Mouse (Mus musculus) induced T-regulatory cell, adult 2 months (primary cell): Measurements from ENCODE around the gene Klhl29.
A peak's percentile ranks its signal among the peaks of the same experiment; 100 is the strongest.

Experiments used
- DNase-seq: peaks from one replicate; pipeline ENCODE4 v3.0.0-alpha.2; 2012; ENCODE audit warnings: low read depth

The Klhl29 gene

DNA sequence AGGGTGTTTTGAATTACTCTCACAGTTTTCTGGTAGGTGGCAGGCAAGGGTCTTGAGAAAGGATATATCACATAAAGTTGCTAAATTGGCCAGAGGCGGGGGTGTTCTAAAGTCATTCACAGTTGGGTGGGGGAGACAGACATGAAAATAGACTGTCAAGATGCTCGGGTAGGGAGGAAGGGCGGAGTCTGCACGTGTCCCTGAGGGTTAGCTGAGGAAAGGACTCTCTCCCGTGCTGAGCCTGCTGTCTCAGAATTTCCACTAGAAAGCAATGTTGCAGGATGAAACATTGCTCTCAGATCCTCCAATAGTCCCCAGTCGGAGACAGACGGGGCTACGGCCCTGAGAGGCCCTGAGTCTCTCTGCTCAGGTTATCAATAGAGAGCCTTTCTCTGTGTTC is 252.5 kb downstream of the Klhl29 start:
- DNase-seq: no peak

GRCm38 (mm10) chr12:5120249-5120648 is 255.2 kb downstream of the Klhl29 start:
- no peak for DNase-seq

GRCm38 (mm10) chr12:5119726-5120125 is 255.8 kb downstream of the Klhl29 start:
- DNase-seq: peak; percentile 37

- no peak for DNase-seq
These were observed 256.2 kb downstream of the Klhl29 start for GRCm38 (mm10) chr12:5119286-5119685.

DNA sequence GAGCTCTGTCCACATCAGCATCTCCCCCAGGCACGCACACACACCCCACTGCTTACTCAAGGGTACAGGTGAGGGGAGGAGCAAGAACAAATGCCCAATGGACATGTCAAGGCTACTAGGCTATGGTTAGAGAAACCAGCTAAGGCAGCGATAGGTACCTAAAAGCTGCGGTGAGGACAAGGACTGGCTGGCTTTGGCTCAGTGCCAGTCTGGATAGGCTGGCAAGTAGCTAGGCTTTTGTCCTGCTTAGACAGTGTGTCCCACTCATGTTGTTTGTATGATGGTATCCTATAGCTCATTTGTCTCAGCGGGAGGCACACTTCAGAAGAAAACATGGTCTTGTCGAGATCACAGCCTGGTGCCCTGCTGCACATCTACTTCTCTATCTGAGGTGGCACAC is 258.9 kb downstream of the Klhl29 start:
- DNase-seq: no peak

DNA sequence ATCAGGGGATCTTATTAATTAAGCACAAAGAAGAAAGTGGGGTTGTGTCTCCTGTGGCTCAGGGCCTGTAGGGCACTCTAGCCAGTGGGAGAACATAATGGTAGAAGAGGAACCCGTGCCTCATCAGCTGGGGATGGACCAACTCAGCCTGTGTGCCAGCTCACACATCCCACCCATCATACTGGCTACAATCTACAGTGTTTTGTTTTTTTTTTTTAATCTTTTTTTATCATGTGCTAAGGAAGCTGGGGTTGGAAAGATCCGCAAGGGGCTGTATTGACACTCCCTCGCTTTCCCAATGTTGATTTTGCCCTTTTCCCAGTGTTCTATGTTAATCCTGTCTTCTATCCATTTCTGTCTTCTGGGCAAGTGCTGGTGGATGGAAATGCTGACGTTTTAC is 260.9 kb downstream of the Klhl29 start:
- no peak for DNase-seq

DNA sequence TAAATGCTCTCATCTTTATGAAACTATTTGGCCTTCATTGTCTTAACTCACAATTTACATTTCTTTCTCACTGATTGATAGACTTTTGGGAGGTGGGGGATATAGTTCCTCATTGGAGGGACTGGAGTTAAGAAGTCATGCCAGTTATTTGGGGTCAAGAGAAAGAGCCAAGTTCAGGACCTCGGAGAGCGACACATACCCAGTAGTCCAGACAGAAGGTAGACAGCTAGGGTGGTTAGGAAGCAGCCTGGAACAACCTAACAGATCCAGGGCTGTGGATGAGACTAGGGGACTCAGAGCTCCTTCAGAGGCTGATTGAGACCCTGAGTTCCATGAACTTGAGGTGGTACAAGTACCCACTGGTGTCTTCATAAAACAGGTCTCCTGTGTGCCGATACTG is 264.1 kb downstream of the Klhl29 start:
- peak; percentile 11 for DNase-seq

DNA sequence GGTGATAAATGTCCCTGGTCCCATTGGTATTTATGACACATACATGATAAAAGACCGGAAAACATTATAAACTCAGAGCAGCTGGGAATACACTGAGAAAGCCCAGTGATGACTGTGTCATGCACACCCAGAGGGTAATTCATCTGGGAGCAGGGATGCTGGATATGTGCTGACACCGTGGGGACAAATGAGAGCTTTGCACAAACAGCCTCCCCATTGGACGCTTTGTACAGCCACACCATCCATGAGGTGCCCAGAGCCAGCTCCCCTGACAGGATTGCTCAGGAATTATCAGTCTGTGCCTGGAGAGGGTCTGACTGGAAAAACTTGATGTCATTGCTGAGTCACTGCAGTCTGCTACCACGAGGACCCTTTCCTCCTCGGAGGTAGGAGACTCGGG is 266.9 kb downstream of the Klhl29 start:
- no peak for DNase-seq

DNA sequence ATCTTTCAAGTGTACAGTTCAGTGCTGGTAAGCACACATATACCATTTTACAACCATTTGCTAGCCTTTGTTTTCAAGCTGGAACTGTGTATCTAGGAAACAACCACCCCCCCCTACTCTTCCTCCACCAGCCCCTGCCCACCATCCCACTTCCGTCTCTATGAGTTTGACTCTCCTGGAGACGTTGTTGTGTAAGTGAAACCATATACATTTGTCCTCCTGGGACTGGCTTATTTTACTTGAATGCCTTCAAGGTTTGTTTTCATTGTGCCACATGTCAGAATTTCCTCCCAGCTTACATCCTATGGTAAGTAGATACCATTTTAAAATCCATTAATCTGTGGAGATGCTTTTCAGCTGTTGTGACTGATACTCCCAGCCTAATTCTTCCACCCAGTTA is 267.7 kb downstream of the Klhl29 start:
- DNase-seq: no peak

DNA sequence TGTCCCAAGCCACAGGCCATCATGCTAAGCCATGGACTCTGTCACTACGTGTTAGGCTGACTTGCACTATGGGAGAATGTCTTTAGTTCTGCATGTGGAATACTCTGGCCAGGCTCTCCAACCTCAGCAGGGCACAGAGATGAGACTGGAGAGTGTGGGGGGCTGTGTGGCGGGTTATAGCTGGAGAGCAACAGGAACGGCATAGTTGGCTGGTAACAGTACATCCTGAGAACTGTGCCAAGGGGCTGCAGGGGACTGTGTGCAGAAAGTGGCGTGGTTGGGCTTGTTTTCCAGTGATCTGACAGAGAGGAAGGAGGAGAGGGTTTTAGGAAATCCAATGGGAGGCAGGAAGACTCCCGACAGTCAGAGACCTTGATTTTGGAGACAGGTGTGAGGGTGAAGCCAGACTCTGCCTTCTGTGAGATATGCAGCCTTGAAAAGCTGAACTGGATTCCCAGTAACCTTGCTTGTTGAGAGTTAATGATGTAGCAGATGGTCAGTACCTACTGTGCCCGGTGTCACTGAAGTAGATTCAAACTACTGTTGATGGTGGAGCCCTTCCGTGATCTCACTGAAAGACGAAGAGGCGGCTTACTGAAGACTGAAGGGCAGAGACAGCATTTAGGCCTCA is 270.9 kb downstream of the Klhl29 start:
- DNase-seq: no peak

- no peak for DNase-seq
These were observed 274.0 kb downstream of the Klhl29 start for GRCm38 (mm10) chr12:5101411-5102024.

GRCm38 (mm10) chr12:5099572-5099971 is 275.9 kb downstream of the Klhl29 start:
- no peak for DNase-seq

GRCm38 (mm10) chr12:5088639-5089038 is 286.8 kb downstream of the Klhl29 start:
- no peak for DNase-seq

GRCm38 (mm10) chr12:5087787-5088519 is 287.5 kb downstream of the Klhl29 start:
- no peak for DNase-seq

DNA sequence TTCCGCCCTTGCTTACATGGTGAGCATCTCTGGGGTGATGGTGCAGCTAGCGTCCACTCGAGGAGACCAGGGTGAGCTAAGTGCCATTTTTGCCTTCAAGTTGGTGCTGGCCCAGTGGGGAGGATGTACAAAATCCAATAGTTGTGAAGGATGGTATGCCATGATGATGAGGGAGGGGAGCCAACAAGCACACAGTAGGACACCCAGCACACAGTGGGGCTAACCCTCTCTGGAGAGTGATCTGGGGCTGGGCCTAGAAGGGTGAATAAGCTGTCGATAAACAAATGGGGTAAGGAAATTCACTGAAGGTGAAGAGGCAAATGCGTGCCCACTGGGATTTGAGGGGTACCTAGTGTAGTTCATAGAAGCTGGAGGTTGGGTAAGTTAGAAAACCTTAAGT is 290.8 kb downstream of the Klhl29 start:
- no peak for DNase-seq

DNA sequence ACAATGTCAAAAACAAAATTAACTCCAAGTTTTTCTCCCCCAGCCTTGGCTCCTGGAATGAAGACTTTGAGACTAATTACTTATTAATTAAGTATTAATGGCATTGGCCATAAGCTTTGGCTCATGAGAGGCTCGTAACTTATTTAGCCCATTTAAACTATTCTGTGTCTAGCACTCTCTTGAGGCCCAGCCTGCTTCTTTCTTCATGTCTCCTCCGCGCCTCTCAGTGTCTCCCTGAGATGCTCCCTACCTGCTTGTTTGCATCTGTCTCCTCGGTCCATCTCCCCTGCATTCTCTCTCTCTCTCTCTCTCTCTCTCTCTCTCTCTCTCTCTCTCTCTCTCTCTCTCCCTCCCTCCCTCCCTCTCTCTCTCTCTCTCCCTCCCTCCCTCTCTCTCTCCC is 294.0 kb downstream of the Klhl29 start:
- DNase-seq: no peak

- no peak for DNase-seq
These were observed 302.3 kb downstream of the Klhl29 start for GRCm38 (mm10) chr12:5073191-5073590.

- DNase-seq: no peak
These were observed 305.4 kb downstream of the Klhl29 start for GRCm38 (mm10) chr12:5070131-5070530.

DNA sequence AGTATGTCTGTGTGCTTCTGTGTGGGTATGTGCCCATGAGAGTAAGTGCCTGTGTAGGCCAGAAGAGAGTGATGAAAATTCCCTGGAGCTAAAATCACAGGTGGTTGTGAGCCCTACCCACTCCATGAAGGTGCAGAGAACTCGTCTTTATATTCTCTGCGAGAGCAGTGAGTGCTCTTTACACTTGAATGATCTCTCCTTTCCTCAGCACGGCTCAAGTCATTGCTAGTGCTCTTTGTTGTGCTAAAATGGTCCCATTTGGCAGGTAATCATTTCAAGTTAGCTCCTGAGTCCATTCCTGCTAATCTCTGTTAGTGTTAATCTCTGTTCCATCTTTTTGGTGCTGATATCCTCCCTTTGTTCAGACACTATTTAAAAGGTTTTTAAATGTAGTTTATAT is 307.9 kb downstream of the Klhl29 start:
- no peak for DNase-seq

DNA sequence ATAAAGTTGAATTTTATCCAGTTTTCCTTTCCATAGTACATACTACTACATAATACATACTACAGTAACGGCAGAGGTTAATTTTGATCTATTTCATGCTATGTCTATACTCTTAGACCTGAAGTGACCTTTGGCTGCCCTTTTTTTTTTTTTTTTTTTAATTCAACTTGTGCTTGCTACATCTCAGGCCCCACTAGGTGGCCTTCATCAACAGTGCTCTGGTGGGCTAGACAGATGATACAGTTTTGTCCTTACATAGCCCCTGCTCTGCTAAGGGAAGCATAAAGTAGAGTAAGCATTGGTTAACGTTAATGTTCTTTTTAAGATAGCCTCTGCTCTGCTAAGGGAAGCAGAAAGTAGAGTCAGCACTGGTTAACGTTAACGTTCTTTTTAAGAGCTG is 327.4 kb downstream of the Klhl29 start:
- DNase-seq: no peak

DNA sequence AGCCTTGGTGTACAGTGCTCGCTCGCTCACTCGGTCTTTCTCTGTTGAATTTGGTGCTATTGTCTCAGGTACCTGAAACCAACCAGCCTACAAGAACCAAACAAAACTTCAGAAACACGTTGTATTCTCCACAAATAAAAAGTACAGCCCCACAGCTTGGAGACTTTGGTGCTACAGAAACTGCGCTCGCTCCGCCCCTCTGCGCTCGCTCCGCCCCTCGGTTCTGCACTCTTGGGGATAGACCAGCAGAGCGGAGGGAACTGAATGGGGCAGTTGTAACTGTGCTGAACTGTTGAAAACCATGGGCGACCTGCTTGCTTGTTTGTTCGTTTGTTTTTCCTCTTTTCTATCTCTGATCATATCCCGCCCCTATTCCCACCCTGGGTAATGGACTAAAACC is 331.3 kb downstream of the Klhl29 start:
- no peak for DNase-seq

DNA sequence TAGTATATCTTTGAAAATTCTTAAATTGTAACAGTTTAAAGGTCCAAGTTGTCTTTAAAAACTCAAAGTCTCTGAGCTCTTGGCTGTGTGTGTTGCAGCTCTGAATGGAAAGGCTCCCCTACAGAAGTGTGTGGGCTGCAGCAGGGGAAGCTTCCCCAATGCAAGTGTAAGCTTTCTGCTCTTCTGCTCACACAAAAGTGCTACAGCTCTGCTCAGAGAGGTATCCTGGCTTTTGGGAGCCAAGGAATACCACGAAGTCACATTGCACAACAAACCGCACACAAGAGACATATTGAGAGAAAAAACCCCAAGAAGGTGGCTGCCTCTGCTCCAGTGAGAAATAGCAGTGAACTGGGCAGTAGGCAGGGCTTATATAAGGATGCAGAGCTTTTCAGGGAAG is 337.5 kb downstream of the Klhl29 start:
- DNase-seq: no peak

GRCm38 (mm10) chr12:5029035-5029434 is 346.4 kb downstream of the Klhl29 start:
- no peak for DNase-seq
